In genomic region chr9:21852128-21853091, GRCm38 (mm10) we compare ENCODE assay signal across 8 mouse cellular contexts. TPM values are rescaled to one million over a fixed set of nuclear protein-coding genes. Genes with fewer than 3 reads are reported as not detected.
A peak's percentile ranks its signal among the peaks of the same experiment; 100 is the strongest.
DNase-seq lines count a peak whose midpoint lies in the region; ATAC-seq and TF ChIP-seq lines count a peak whose summit lies in the region.

Gene Dock6, minus strand, starts transcription at chr9:21852635.

- peak within 1 kb of the TSS; percentile 87 for H3K4me3 ChIP-seq in bone marrow macrophage, adult 2 months (ENCODE audit: insufficient read depth, low read length)
- H3K4me3 ChIP-seq in embryonic fibroblast, embryonic 13.5 days (ENCODE audit: insufficient read depth, low read length) = peak within 1 kb of the TSS; percentile 61
- H3K4me3 ChIP-seq in heart, embryonic 10.5 days = peak within 1 kb of the TSS; percentile 82
- H3K4me3 ChIP-seq in kidney, embryonic 15.5 days (replicated peaks) = peak within 1 kb of the TSS; percentile 62
- H3K4me3 ChIP-seq in limb, embryonic 15.5 days = peak within 1 kb of the TSS; percentile 82
- peak within 1 kb of the TSS; percentile 51 for H3K4me3 ChIP-seq in midbrain, postnatal 0 days (ENCODE audit: low read depth, low read length)

- H3K36me3 ChIP-seq in heart, embryonic 10.5 days = no peaks in the 10 kb centered on the region
- no peaks in the 10 kb centered on the region for H3K36me3 ChIP-seq in kidney, embryonic 15.5 days
- no peaks in the 10 kb centered on the region for H3K36me3 ChIP-seq in limb, embryonic 15.5 days
- H3K36me3 ChIP-seq in midbrain, postnatal 0 days (ENCODE audit: insufficient read depth, low read length) = no peaks in the 10 kb centered on the region

- no peak within 1 kb of the TSS for H3K27ac ChIP-seq in bone marrow macrophage, adult 2 months (ENCODE audit: insufficient read depth, low read depth, low read length)
- H3K27ac ChIP-seq in embryonic fibroblast, embryonic 13.5 days (ENCODE audit: insufficient read depth, low read length) = no peak within 1 kb of the TSS
- peak within 1 kb of the TSS; percentile 92 for H3K27ac ChIP-seq in heart, embryonic 10.5 days
- H3K27ac ChIP-seq in kidney, embryonic 15.5 days = peak within 1 kb of the TSS; percentile 74
- H3K27ac ChIP-seq in limb, embryonic 15.5 days = peak within 1 kb of the TSS; percentile 87
- peak within 1 kb of the TSS; percentile 57 for H3K27ac ChIP-seq in midbrain, postnatal 0 days (ENCODE audit: low read depth, low read length)

- peak; percentile 80 for DNase-seq in A20 (ENCODE audit: low read depth, low spot score)
- DNase-seq in heart, embryonic 10.5 days (ENCODE audit: low spot score) = peak; percentile 96
- DNase-seq in midbrain, postnatal 0 days (ENCODE audit: low spot score) = peak; percentile 79
- peak; percentile 60 to 84 for DNase-seq in spleen, postnatal 10 days (ENCODE audit: low spot score in 2 of 2)

- WGBS in heart, embryonic 10.5 days = 1% methylated on average over 68 of the region's 68 CpGs
- under 1% methylated on average over 66 of the region's 68 CpGs for WGBS in kidney, embryonic 15.5 days
- WGBS in limb, embryonic 15.5 days = 1% methylated on average over 66 of the region's 68 CpGs
- WGBS in midbrain, postnatal 0 days = under 1% methylated on average over 54 of the region's 68 CpGs

- TF ChIP-seq CTCF in bone marrow macrophage, adult 2 months (IDR thresholded peaks at IDR 0.05; ENCODE audit: low read depth, low read length) = no peak
- TF ChIP-seq CTCF in embryonic fibroblast, embryonic 13.5 days (IDR thresholded peaks at IDR 0.05; ENCODE audit: borderline replicate concordance, insufficient read depth, low read length) = no peak
- no peak for TF ChIP-seq CTCF in midbrain, postnatal 0 days (IDR thresholded peaks at IDR 0.05)

- no peak for TF ChIP-seq POLR2A in bone marrow macrophage, adult 2 months (IDR thresholded peaks at IDR 0.05; ENCODE audit: borderline replicate concordance, low read depth, low read length)
- peak; percentile 90 for TF ChIP-seq POLR2A in embryonic fibroblast, embryonic 13.5 days (IDR thresholded peaks at IDR 0.05; ENCODE audit: low read depth, low read length)

- no peaks in the 10 kb centered on the region for H3K9me3 ChIP-seq in heart, embryonic 10.5 days
- no peaks in the 10 kb centered on the region for H3K9me3 ChIP-seq in kidney, embryonic 15.5 days (replicated peaks)
- no peaks in the 10 kb centered on the region for H3K9me3 ChIP-seq in limb, embryonic 15.5 days
- no peaks in the 10 kb centered on the region for H3K9me3 ChIP-seq in midbrain, postnatal 0 days (ENCODE audit: low read length)

- no peaks in the 10 kb centered on the region for H3K4me1 ChIP-seq in bone marrow macrophage, adult 2 months (ENCODE audit: control insufficient read depth, insufficient read depth, low read length)
- peaks cover 2% of the 10 kb centered on the region; the same call in 1 of the 2 replicates for H3K4me1 ChIP-seq in embryonic fibroblast, embryonic 13.5 days (ENCODE audit: control insufficient read depth, insufficient read depth, low read length)
- H3K4me1 ChIP-seq in heart, embryonic 10.5 days = peaks cover 38% of the 10 kb centered on the region
- peaks cover 55% of the 10 kb centered on the region for H3K4me1 ChIP-seq in kidney, embryonic 15.5 days
- H3K4me1 ChIP-seq in limb, embryonic 15.5 days = peaks cover 48% of the 10 kb centered on the region
- H3K4me1 ChIP-seq in midbrain, postnatal 0 days (ENCODE audit: insufficient read depth, low read length) = no peaks in the 10 kb centered on the region

- H3K27me3 ChIP-seq in heart, embryonic 10.5 days (ENCODE audit: insufficient read depth, poor library complexity, severe bottlenecking) = no peaks in the 10 kb centered on the region
- H3K27me3 ChIP-seq in kidney, embryonic 15.5 days = no peaks in the 10 kb centered on the region
- no peaks in the 10 kb centered on the region for H3K27me3 ChIP-seq in limb, embryonic 15.5 days
- no peaks in the 10 kb centered on the region for H3K27me3 ChIP-seq in midbrain, postnatal 0 days (ENCODE audit: insufficient read depth, low read length)

- peak within 1 kb of the TSS; percentile 76 for H3K9ac ChIP-seq in kidney, embryonic 15.5 days
- peak within 1 kb of the TSS; percentile 80 for H3K9ac ChIP-seq in limb, embryonic 15.5 days
- peak within 1 kb of the TSS; percentile 65 for H3K9ac ChIP-seq in midbrain, postnatal 0 days (replicated peaks; ENCODE audit: low read length, poor library complexity, severe bottlenecking)

- peak within 1 kb of the TSS; percentile 82 for H3K4me2 ChIP-seq in kidney, embryonic 15.5 days
- H3K4me2 ChIP-seq in limb, embryonic 15.5 days = peak within 1 kb of the TSS; percentile 79
- H3K4me2 ChIP-seq in midbrain, postnatal 0 days (ENCODE audit: low read depth, low read length, poor library complexity, severe bottlenecking) = peak within 1 kb of the TSS; percentile 78

- ATAC-seq in kidney, embryonic 15.5 days (replicated peaks; ENCODE audit: low FRiP score) = peak; percentile 91
- ATAC-seq in limb, embryonic 15.5 days (ENCODE audit: insufficient number of reproducible peaks, low FRiP score, low TSS enrichment, low read depth) = peak; percentile 90
- peak; percentile 88 for ATAC-seq in midbrain, postnatal 0 days (ENCODE audit: low FRiP score)

RNA-seq across cellular contexts. Expression of gene Dock6, which starts in this region (rescaled TPM):
- 8.7 and 16.2 TPM in 2 replicates for polyA plus RNA-seq in bone marrow macrophage, adult 2 months (2012; ENCODE audit: insufficient read depth, insufficient read length, missing spikeins)
- 15.9 and 18.6 TPM in 2 replicates for polyA plus RNA-seq in embryonic fibroblast, embryonic 13.5 days (2011; ENCODE audit: insufficient read length, low read depth, missing spikeins)
- polyA plus RNA-seq in heart, embryonic 10.5 days (2016; fragmentation: Nextera tagmentation; extraction: Ambion mirVana) = 47.9 and 56.9 TPM in 2 replicates
- polyA plus RNA-seq in kidney, embryonic 15.5 days (2015; fragmentation: Nextera tagmentation; extraction: Ambion mirVana) = 36.8 and 46.3 TPM in 2 replicates
- 38.1 and 41.0 TPM in 2 replicates for polyA plus RNA-seq in limb, embryonic 15.5 days (2015; fragmentation: Nextera tagmentation; extraction: Ambion mirVana)
- 18.0 and 18.8 TPM in 2 replicates for total RNA-seq in midbrain, postnatal 0 days (2014; rRNA removed)
- polyA plus RNA-seq in midbrain, postnatal 0 days (2015; fragmentation: Nextera tagmentation; extraction: Ambion mirVana) = 10.3 and 11.3 TPM in 2 replicates

Comparison
In these comparisons a context has a peak if more than half of its experiments do, and no peak if none do; other contexts are left out.
1. H3K27ac ChIP-seq: peak in heart, embryonic 10.5 days (single experiment), kidney, embryonic 15.5 days (single experiment), limb, embryonic 15.5 days (single experiment) and midbrain, postnatal 0 days (single experiment); none in bone marrow macrophage, adult 2 months (single experiment) and embryonic fibroblast, embryonic 13.5 days (single experiment).
2. Peak in every context shown above with its lines, with median percentiles within 50 percentile points of each other: DNase-seq, H3K4me3 ChIP-seq, ATAC-seq, H3K4me2 ChIP-seq and H3K9ac ChIP-seq.